Mouse (Mus musculus): ENCODE measurements at regions not wholly inside any gene's neighbourhood (a gene's known extent, or its start where the extent isn't known, plus 50 kb on each side); places are given as distances from the start of the nearest gene placed in this dataset.

GRCm38 (mm10) chr2:160421216-160421911 is 54.5 kb upstream of the Mafb start:
- Histone ChIP-seq H3K4me3 (ENCODE audit: insufficient read depth, low read length) (no peak overlapping the region), H3K27ac (ENCODE audit: insufficient read depth, low read length) (no peak overlapping the region), H3K4me1 (ENCODE audit: control insufficient read depth, insufficient read depth, low read length) (no peaks in the 10 kb centered on the region)
- TF ChIP-seq CTCF (IDR thresholded peaks at IDR 0.05; ENCODE audit: extremely low read depth, insufficient read depth, low read length) (0 out of 2 replicates have a peak, but pooled peaks have one; percentile 10), POLR2A (IDR thresholded peaks at IDR 0.05; ENCODE audit: extremely low read depth, insufficient read depth, low read length) (no peak)

GRCm38 (mm10) chr2:160424491-160424890 is 57.6 kb upstream of the Mafb start:
- Histone ChIP-seq H3K4me3 (ENCODE audit: insufficient read depth, low read length) (no peak overlapping the region), H3K27ac (ENCODE audit: insufficient read depth, low read length) (no peak overlapping the region), H3K4me1 (ENCODE audit: control insufficient read depth, insufficient read depth, low read length) (no peaks in the 10 kb centered on the region)
- TF ChIP-seq POLR2A (IDR thresholded peaks at IDR 0.05; ENCODE audit: extremely low read depth, insufficient read depth, low read length), result no peak
- no peak for TF ChIP-seq CTCF (IDR thresholded peaks at IDR 0.05; ENCODE audit: extremely low read depth, insufficient read depth, low read length)

GRCm38 (mm10) chr2:160427431-160427830 is 60.6 kb upstream of the Mafb start:
- H3K27ac ChIP-seq (ENCODE audit: insufficient read depth, low read length), result no peak overlapping the region
- H3K4me1 ChIP-seq (ENCODE audit: control insufficient read depth, insufficient read depth, low read length), result no peaks in the 10 kb centered on the region
- H3K4me3 ChIP-seq (ENCODE audit: insufficient read depth, low read length), result no peak overlapping the region
- TF ChIP-seq POLR2A (IDR thresholded peaks at IDR 0.05; ENCODE audit: extremely low read depth, insufficient read depth, low read length) (no peak), CTCF (IDR thresholded peaks at IDR 0.05; ENCODE audit: extremely low read depth, insufficient read depth, low read length) (no peak)

GRCm38 (mm10) chr2:160433252-160433651 is 66.4 kb upstream of the Mafb start:
- no peak for TF ChIP-seq POLR2A (IDR thresholded peaks at IDR 0.05; ENCODE audit: extremely low read depth, insufficient read depth, low read length)
- no peak for TF ChIP-seq CTCF (IDR thresholded peaks at IDR 0.05; ENCODE audit: extremely low read depth, insufficient read depth, low read length)
- Histone ChIP-seq H3K27ac (ENCODE audit: insufficient read depth, low read length) (no peak overlapping the region; the same call in 1 of the 2 replicates), H3K4me1 (ENCODE audit: control insufficient read depth, insufficient read depth, low read length) (peaks cover 3% of the 10 kb centered on the region), H3K4me3 (ENCODE audit: insufficient read depth, low read length) (no peak overlapping the region)

- H3K27ac ChIP-seq (ENCODE audit: insufficient read depth, low read length), result no peak overlapping the region
- H3K4me1 ChIP-seq (ENCODE audit: control insufficient read depth, insufficient read depth, low read length), result peaks cover 3% of the 10 kb centered on the region
- TF ChIP-seq CTCF (IDR thresholded peaks at IDR 0.05; ENCODE audit: extremely low read depth, insufficient read depth, low read length), result no peak
- TF ChIP-seq POLR2A (IDR thresholded peaks at IDR 0.05; ENCODE audit: extremely low read depth, insufficient read depth, low read length), result no peak
- H3K4me3 ChIP-seq (ENCODE audit: insufficient read depth, low read length), result no peak overlapping the region
Observed at GRCm38 (mm10) chr2:160434701-160435100, 67.8 kb upstream of the Mafb start.

GRCm38 (mm10) chr2:160435622-160436021 is 68.8 kb upstream of the Mafb start:
- TF ChIP-seq POLR2A (IDR thresholded peaks at IDR 0.05; ENCODE audit: extremely low read depth, insufficient read depth, low read length) (no peak), CTCF (IDR thresholded peaks at IDR 0.05; ENCODE audit: extremely low read depth, insufficient read depth, low read length) (no peak)
- Histone ChIP-seq H3K27ac (ENCODE audit: insufficient read depth, low read length) (no peak overlapping the region), H3K4me3 (ENCODE audit: insufficient read depth, low read length) (no peak overlapping the region), H3K4me1 (ENCODE audit: control insufficient read depth, insufficient read depth, low read length) (peaks cover 3% of the 10 kb centered on the region)

- Histone ChIP-seq H3K27ac (ENCODE audit: insufficient read depth, low read length) (no peak overlapping the region), H3K4me3 (ENCODE audit: insufficient read depth, low read length) (no peak overlapping the region), H3K4me1 (ENCODE audit: control insufficient read depth, insufficient read depth, low read length) (no peaks in the 10 kb centered on the region)
- no peak for TF ChIP-seq CTCF (IDR thresholded peaks at IDR 0.05; ENCODE audit: extremely low read depth, insufficient read depth, low read length)
- TF ChIP-seq POLR2A (IDR thresholded peaks at IDR 0.05; ENCODE audit: extremely low read depth, insufficient read depth, low read length), result no peak
Observed at GRCm38 (mm10) chr2:160439028-160439427, 72.2 kb upstream of the Mafb start.

- H3K4me1 ChIP-seq (ENCODE audit: control insufficient read depth, insufficient read depth, low read length), result no peaks in the 10 kb centered on the region
- no peak overlapping the region for H3K4me3 ChIP-seq (ENCODE audit: insufficient read depth, low read length)
- TF ChIP-seq POLR2A (IDR thresholded peaks at IDR 0.05; ENCODE audit: extremely low read depth, insufficient read depth, low read length) (no peak), CTCF (IDR thresholded peaks at IDR 0.05; ENCODE audit: extremely low read depth, insufficient read depth, low read length) (no peak)
- H3K27ac ChIP-seq (ENCODE audit: insufficient read depth, low read length), result no peak overlapping the region
Observed at GRCm38 (mm10) chr2:160440236-160440635, 73.4 kb upstream of the Mafb start.

- Histone ChIP-seq H3K27ac (ENCODE audit: insufficient read depth, low read length) (no peak overlapping the region), H3K4me1 (ENCODE audit: control insufficient read depth, insufficient read depth, low read length) (peaks cover 4% of the 10 kb centered on the region; the same call in 1 of the 2 replicates), H3K4me3 (ENCODE audit: insufficient read depth, low read length) (no peak overlapping the region)
- TF ChIP-seq POLR2A (IDR thresholded peaks at IDR 0.05; ENCODE audit: extremely low read depth, insufficient read depth, low read length), result no peak
- TF ChIP-seq CTCF (IDR thresholded peaks at IDR 0.05; ENCODE audit: extremely low read depth, insufficient read depth, low read length), result no peak
Observed at GRCm38 (mm10) chr2:160451057-160451456, 84.2 kb upstream of the Mafb start.

- Histone ChIP-seq H3K27ac (ENCODE audit: insufficient read depth, low read length) (no peak overlapping the region), H3K4me1 (ENCODE audit: control insufficient read depth, insufficient read depth, low read length) (peaks cover 4% of the 10 kb centered on the region; the same call in 1 of the 2 replicates), H3K4me3 (ENCODE audit: insufficient read depth, low read length) (peak overlapping the region; percentile 26)
- TF ChIP-seq CTCF (IDR thresholded peaks at IDR 0.05; ENCODE audit: extremely low read depth, insufficient read depth, low read length), result no peak
- TF ChIP-seq POLR2A (IDR thresholded peaks at IDR 0.05; ENCODE audit: extremely low read depth, insufficient read depth, low read length), result no peak
Observed at GRCm38 (mm10) chr2:160451481-160452238, 84.8 kb upstream of the Mafb start.

Data from cortical plate, adult 2 months (tissue).